In the genomic region with DNA sequence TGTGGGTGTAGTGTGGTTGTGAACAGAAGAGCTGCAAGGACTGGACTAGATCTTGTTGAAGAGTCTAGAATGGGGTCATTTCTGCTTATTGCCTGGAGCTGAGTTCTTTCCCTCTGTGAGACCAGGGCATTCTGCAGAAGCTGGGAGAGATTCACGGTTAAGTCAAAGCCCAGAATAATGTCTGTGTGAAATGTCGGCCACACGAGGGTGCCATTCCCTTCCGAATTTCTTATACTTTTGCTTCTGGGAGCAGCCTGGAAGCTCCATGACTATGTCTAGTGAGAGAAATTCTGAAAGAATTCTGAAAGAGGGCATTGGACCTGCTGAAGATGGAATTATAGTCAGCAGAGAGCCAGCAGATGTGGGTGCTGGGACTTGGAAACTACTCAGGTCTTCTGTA, we compare ENCODE assay signal across 9 mouse cellular contexts. TPM values are rescaled to one million over a fixed set of nuclear protein-coding genes. Genes with fewer than 3 reads are reported as not detected.
DNase-seq lines count a peak whose midpoint lies in the region; ATAC-seq and TF ChIP-seq lines count a peak whose summit lies in the region.
"Had no signal": no experiment of that assay in that cellular context is flagged by ENCODE, and none has a peak within 500 bp of the region (broad histone marks: within the 10 kb centered on the region; RNA-seq: fewer than 3 reads in every experiment).

No protein-coding gene starts in this region.

- no peak for ATAC-seq in intestine, postnatal 0 days
- no peak for ATAC-seq in intestine, embryonic 15.5 days
- ATAC-seq in hindbrain, embryonic 14.5 days (ENCODE audit: low FRiP score), result no peak
- no peak for ATAC-seq in inflammation-experienced regulatory T-cells, adult 6 months

- peak; percentile 80 for TF ChIP-seq CTCF in intestine, postnatal 0 days (IDR thresholded peaks at IDR 0.05; ENCODE audit: low read depth)

- H3K4me3 ChIP-seq in intestine, postnatal 0 days (ENCODE audit: low read depth, low read length), result no peak overlapping the region
- no peak overlapping the region for H3K4me3 ChIP-seq in intestine, embryonic 15.5 days (replicated peaks)
- H3K4me3 ChIP-seq in hindbrain, embryonic 14.5 days (replicated peaks; ENCODE audit: low read length), result no peak overlapping the region
- no peak overlapping the region for H3K4me3 ChIP-seq in limb, embryonic 10.5 days

- H3K9me3 ChIP-seq in intestine, postnatal 0 days (ENCODE audit: control insufficient read depth), result no peaks in the 10 kb centered on the region
- no peaks in the 10 kb centered on the region for H3K9me3 ChIP-seq in intestine, embryonic 15.5 days
- H3K9me3 ChIP-seq in hindbrain, embryonic 14.5 days (ENCODE audit: control insufficient read depth, low read length), result no peaks in the 10 kb centered on the region
- H3K9me3 ChIP-seq in limb, embryonic 10.5 days (replicated peaks), result no peaks in the 10 kb centered on the region

- H3K27me3 ChIP-seq in intestine, postnatal 0 days (replicated peaks; ENCODE audit: control insufficient read depth, insufficient read depth, low read length), result no peaks in the 10 kb centered on the region
- H3K27me3 ChIP-seq in intestine, embryonic 15.5 days (replicated peaks), result no peaks in the 10 kb centered on the region
- no peaks in the 10 kb centered on the region for H3K27me3 ChIP-seq in hindbrain, embryonic 14.5 days (ENCODE audit: control insufficient read depth, insufficient read depth, low read length)
- no peaks in the 10 kb centered on the region for H3K27me3 ChIP-seq in limb, embryonic 10.5 days (ENCODE audit: low read depth, poor library complexity, severe bottlenecking)

- no peak overlapping the region for H3K27ac ChIP-seq in intestine, postnatal 0 days (ENCODE audit: low read depth, low read length)
- H3K27ac ChIP-seq in intestine, embryonic 15.5 days, result no peak overlapping the region
- no peak overlapping the region for H3K27ac ChIP-seq in hindbrain, embryonic 14.5 days
- H3K27ac ChIP-seq in limb, embryonic 10.5 days, result no peak overlapping the region

- no peak overlapping the region for H3K9ac ChIP-seq in intestine, postnatal 0 days (ENCODE audit: low read depth, low read length)
- H3K9ac ChIP-seq in intestine, embryonic 15.5 days, result no peak overlapping the region
- H3K9ac ChIP-seq in hindbrain, embryonic 14.5 days, result no peak overlapping the region

- peak; percentile 14 for DNase-seq in R1 (ENCODE audit: low read depth, low spot score)
- DNase-seq in cerebellum, postnatal 36 days, result peak; percentile 73 to 75
- peak; percentile 83 for DNase-seq in hindbrain, embryonic 14.5 days (ENCODE audit: low spot score)
- DNase-seq in limb, embryonic 10.5 days (ENCODE audit: low spot score), result peak; percentile 57
- peak; percentile 68 for DNase-seq in retina, postnatal 1 day

- no peak overlapping the region for H3K4me2 ChIP-seq in intestine, postnatal 0 days (replicated peaks; ENCODE audit: low read depth)
- no peak overlapping the region for H3K4me2 ChIP-seq in intestine, embryonic 15.5 days (replicated peaks)
- H3K4me2 ChIP-seq in hindbrain, embryonic 14.5 days (replicated peaks), result no peak overlapping the region

- WGBS in intestine, postnatal 0 days, result 1% methylated on average over 4 of the region's 4 CpGs
- 7% methylated on average over 4 of the region's 4 CpGs for WGBS in intestine, embryonic 15.5 days
- 5% methylated on average over 4 of the region's 4 CpGs for WGBS in hindbrain, embryonic 14.5 days
- WGBS in limb, embryonic 10.5 days, result 19% methylated on average over 4 of the region's 4 CpGs

- no peaks in the 10 kb centered on the region for H3K36me3 ChIP-seq in intestine, postnatal 0 days (ENCODE audit: control insufficient read depth, insufficient read depth)
- H3K36me3 ChIP-seq in intestine, embryonic 15.5 days, result no peaks in the 10 kb centered on the region
- no peaks in the 10 kb centered on the region for H3K36me3 ChIP-seq in hindbrain, embryonic 14.5 days (replicated peaks; ENCODE audit: control insufficient read depth, insufficient read depth)
- peaks cover 13% of the 10 kb centered on the region for H3K36me3 ChIP-seq in limb, embryonic 10.5 days

- peaks cover 5% of the 10 kb centered on the region; the same call in 1 of the 2 replicates for H3K4me1 ChIP-seq in intestine, postnatal 0 days (replicated peaks; ENCODE audit: control insufficient read depth, insufficient read depth, low read length)
- peaks cover 13% of the 10 kb centered on the region for H3K4me1 ChIP-seq in intestine, embryonic 15.5 days (replicated peaks)
- peaks cover 12% of the 10 kb centered on the region for H3K4me1 ChIP-seq in hindbrain, embryonic 14.5 days (replicated peaks; ENCODE audit: control insufficient read depth, insufficient read depth, low read length)
- H3K4me1 ChIP-seq in limb, embryonic 10.5 days, result peaks cover 9% of the 10 kb centered on the region

RNA-seq across cellular contexts. Expression of a gene that starts 3.0 kb away (rescaled TPM):
- 0.90 and 1.0 TPM in 2 replicates for polyA plus RNA-seq in intestine, postnatal 0 days (2015; fragmentation: Nextera tagmentation; extraction: Ambion mirVana)
- 3.1 and 4.6 TPM in 2 replicates for polyA plus RNA-seq in intestine, embryonic 15.5 days (2015; fragmentation: Nextera tagmentation; extraction: Ambion mirVana)
- polyA plus RNA-seq in hindbrain, embryonic 14.5 days (2014; fragmentation: Nextera tagmentation; extraction: Ambion mirVana), result 1.7 TPM in 2 replicates
- polyA plus RNA-seq in limb, embryonic 10.5 days (2016; fragmentation: Nextera tagmentation; extraction: Ambion mirVana), result 0.40 and 0.65 TPM in 2 replicates
- under 1 TPM in 1 of 3 experiments, not detected in 2; 0.12 TPM for polyA plus RNA-seq in inflammation-experienced regulatory T-cells, adult 6 months (2017; shearing (Covaris generic))

RNA-seq across cellular contexts. Expression of a gene that starts 31.7 kb away (rescaled TPM):
- polyA plus RNA-seq in intestine, postnatal 0 days (2015; fragmentation: Nextera tagmentation; extraction: Ambion mirVana), result 2.1 and 3.3 TPM in 2 replicates
- not detected in 2 replicates for polyA plus RNA-seq in intestine, embryonic 15.5 days (2015; fragmentation: Nextera tagmentation; extraction: Ambion mirVana)
- not detected in 2 replicates for polyA plus RNA-seq in hindbrain, embryonic 14.5 days (2014; fragmentation: Nextera tagmentation; extraction: Ambion mirVana)
- polyA plus RNA-seq in limb, embryonic 10.5 days (2016; fragmentation: Nextera tagmentation; extraction: Ambion mirVana), result not detected in 2 replicates
- not detected for polyA plus RNA-seq in inflammation-experienced regulatory T-cells, adult 6 months (2017; shearing (Covaris generic))
- polyA plus RNA-seq: neural tube, embryonic 14.5 days had no signal

RNA-seq across cellular contexts. Expression of a gene that starts 49.1 kb away (rescaled TPM):
- polyA plus RNA-seq in intestine, postnatal 0 days (2015; fragmentation: Nextera tagmentation; extraction: Ambion mirVana), result 5.7 and 7.3 TPM in 2 replicates
- 12.9 and 15.9 TPM in 2 replicates for polyA plus RNA-seq in intestine, embryonic 15.5 days (2015; fragmentation: Nextera tagmentation; extraction: Ambion mirVana)
- polyA plus RNA-seq in hindbrain, embryonic 14.5 days (2014; fragmentation: Nextera tagmentation; extraction: Ambion mirVana), result 28.6 and 29.4 TPM in 2 replicates
- polyA plus RNA-seq in limb, embryonic 10.5 days (2016; fragmentation: Nextera tagmentation; extraction: Ambion mirVana), result 11.5 and 12.5 TPM in 2 replicates
- polyA plus RNA-seq in inflammation-experienced regulatory T-cells, adult 6 months (2017; shearing (Covaris generic)), result under 1 TPM in 1 of 3 experiments, not detected in 2; 0.40 TPM

RNA-seq across cellular contexts. Expression of a gene that starts 49.6 kb away (rescaled TPM):
- 1.0 and 1.1 TPM in 2 replicates for polyA plus RNA-seq in intestine, postnatal 0 days (2015; fragmentation: Nextera tagmentation; extraction: Ambion mirVana)
- 0.46 and 0.80 TPM in 2 replicates for polyA plus RNA-seq in intestine, embryonic 15.5 days (2015; fragmentation: Nextera tagmentation; extraction: Ambion mirVana)
- polyA plus RNA-seq in hindbrain, embryonic 14.5 days (2014; fragmentation: Nextera tagmentation; extraction: Ambion mirVana), result 2.4 and 4.1 TPM in 2 replicates
- polyA plus RNA-seq in limb, embryonic 10.5 days (2016; fragmentation: Nextera tagmentation; extraction: Ambion mirVana), result 0.16 TPM in 1 of 2 replicates, not detected in the other
- polyA plus RNA-seq in inflammation-experienced regulatory T-cells, adult 6 months (2017; shearing (Covaris generic)), result not detected

Comparison
In these comparisons a context has a peak if more than half of its experiments do, and no peak if none do; other contexts are left out.
1. DNase-seq: peak in every context shown above with its lines; median percentile 83 in hindbrain, embryonic 14.5 days; 74 in cerebellum, postnatal 36 days; 68 in retina, postnatal 1 day; 57 in limb, embryonic 10.5 days; 14 in R1.